Mouse (Mus musculus) thymus, adult 2 months (tissue): ENCODE results near the gene Crygb.

Source experiments
- CTCF ChIP-seq: fragments of 200-500 bp; IDR thresholded peaks from 2 replicates; pipeline ENCODE4 v1.5.1; 2012; ENCODE audit warnings: mild to moderate bottlenecking, control low read depth, low read length, moderate library complexity, borderline replicate concordance; ENCODE audit not compliant: control insufficient read depth, poor library complexity, insufficient read depth; ENCODE audit errors: extremely low read depth
- POLR2A ChIP-seq: fragments of 200-500 bp; IDR thresholded peaks from 2 replicates; pipeline ENCODE4 v1.6.1; 2012; ENCODE audit warnings: mild to moderate bottlenecking, low read length, control low read depth, moderate library complexity; ENCODE audit not compliant: control insufficient read depth, poor library complexity, insufficient read depth; ENCODE audit errors: extremely low read depth

- TF ChIP-seq CTCF (no peak), POLR2A (no peak)
These were observed 9.5 kb upstream of the Crygb start for GRCm38 (mm10) chr1:65091566-65091965.
